Mouse (Mus musculus): Measurements from ENCODE around the gene Utf1. TPM values are rescaled to one million over a fixed set of nuclear protein-coding genes. Genes with fewer than 3 reads are reported as not detected.

Gene Utf1
- total and polyA plus RNA-seq, 3 experiments = not detected

DNA sequence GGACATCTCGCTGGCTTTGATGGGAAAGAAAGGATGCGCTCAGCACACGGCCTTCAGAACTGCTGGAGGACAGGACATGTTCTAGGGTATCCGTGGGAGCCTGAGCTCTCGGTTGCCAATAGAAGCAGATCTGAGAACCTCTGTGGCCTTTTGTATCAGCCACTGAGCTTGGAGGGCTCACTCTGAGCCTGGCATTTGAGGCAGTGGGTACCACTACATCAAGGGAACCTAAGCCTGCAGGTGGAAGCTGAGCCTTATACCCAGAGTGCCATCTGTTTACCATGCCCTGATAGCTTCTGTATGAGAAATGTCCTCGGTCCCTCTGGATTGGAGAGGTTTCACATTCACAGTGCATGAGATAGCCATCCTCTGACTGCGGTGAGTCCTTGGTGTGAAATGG lies 47.3 kb upstream of the Utf1 start:
- Histone ChIP-seq H3K4me1 (ENCODE audit: control insufficient read depth in 1 of 2, insufficient read depth in 2 of 2) (peaks cover 0 to 7% of the 10 kb centered on the region in 2 experiments; a peak in 1 of 4 replicates), H3K9ac (ENCODE audit: insufficient read depth, low read depth) (no peak overlapping the region), H3K27ac (ENCODE audit: insufficient read depth, low read depth) (no peak overlapping the region), H3K4me3 (replicated peaks in 1 of 3; ENCODE audit: low read depth in 2 of 3, low read length in 2 of 3, poor library complexity in 1 of 3) (no peak overlapping the region), H3K36me3 (replicated peaks in 1 of 2; ENCODE audit: control insufficient read depth in 1 of 2, insufficient read depth in 1 of 2, low read length in 1 of 2) (no peaks in the 10 kb centered on the region), H3K9me3 (replicated peaks; ENCODE audit: low read length) (no peaks in the 10 kb centered on the region), H3K27me3 (replicated peaks) (peaks cover 57% of the 10 kb centered on the region), H3K4me2 (ENCODE audit: insufficient read depth, low read depth, poor library complexity, severe bottlenecking) (no peak overlapping the region), H3K79me2 (replicated peaks; ENCODE audit: control insufficient read depth, extremely low read depth, insufficient read depth, poor library complexity, severe bottlenecking) (no peaks in the 10 kb centered on the region)
- TF ChIP-seq NELFE (IDR thresholded peaks at IDR 0.05; ENCODE audit: low read depth, low read length) = no peak
- dilution Hi-C loops (cut with MboI; ENCODE audit: extremely low pct_ligation_motif_present, extremely low pct_unique_long_range_greater_than_20kb, low sequenced_read_pairs) = no loop called here
- no peak for DNase-seq (ENCODE audit: extremely low read depth)
- in situ Hi-C loops (cut with MboI; ENCODE audit: low pct_ligation_motif_present, low pct_unique_long_range_greater_than_20kb, low sequenced_read_pairs) = loop anchor here (25.0 kb wide), 1 partner anchor 409 kb away; no protein-coding TSS in a partner anchor

DNA sequence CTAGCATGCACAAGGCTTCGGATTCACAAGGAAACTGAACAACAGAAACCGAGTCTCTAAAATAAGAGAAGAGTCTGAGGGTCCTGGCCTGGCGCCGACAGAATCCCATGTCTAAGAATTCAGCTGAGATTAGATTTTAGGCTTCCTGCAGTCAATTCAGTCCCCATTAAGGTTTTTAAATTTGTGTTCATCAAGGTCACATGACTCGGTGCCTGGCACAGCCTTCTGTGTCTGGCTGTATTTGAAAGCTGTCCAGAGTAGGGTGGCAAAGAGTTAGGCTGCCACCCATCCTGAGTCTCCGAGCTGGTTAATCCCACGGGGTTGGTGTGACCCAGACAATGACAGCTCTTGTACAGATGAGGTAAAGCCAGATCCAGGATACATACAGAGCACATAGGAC lies 46.8 kb upstream of the Utf1 start:
- Histone ChIP-seq H3K27ac (ENCODE audit: insufficient read depth, low read depth) (no peak overlapping the region), H3K9me3 (replicated peaks; ENCODE audit: low read length) (no peaks in the 10 kb centered on the region), H3K4me2 (ENCODE audit: insufficient read depth, low read depth, poor library complexity, severe bottlenecking) (no peak overlapping the region), H3K79me2 (replicated peaks; ENCODE audit: control insufficient read depth, extremely low read depth, insufficient read depth, poor library complexity, severe bottlenecking) (no peaks in the 10 kb centered on the region), H3K9ac (ENCODE audit: insufficient read depth, low read depth) (no peak overlapping the region), H3K4me1 (ENCODE audit: control insufficient read depth in 1 of 2, insufficient read depth in 2 of 2) (peaks cover 0 to 7% of the 10 kb centered on the region in 2 experiments; a peak in 1 of 4 replicates), H3K36me3 (replicated peaks in 1 of 2; ENCODE audit: control insufficient read depth in 1 of 2, insufficient read depth in 1 of 2, low read length in 1 of 2) (no peaks in the 10 kb centered on the region), H3K27me3 (replicated peaks) (peaks cover 57% of the 10 kb centered on the region), H3K4me3 (replicated peaks in 1 of 3; ENCODE audit: low read depth in 2 of 3, low read length in 2 of 3, poor library complexity in 1 of 3) (no peak overlapping the region)
- dilution Hi-C loops (cut with MboI; ENCODE audit: extremely low pct_ligation_motif_present, extremely low pct_unique_long_range_greater_than_20kb, low sequenced_read_pairs) (no loop called here), in situ Hi-C loops (cut with MboI; ENCODE audit: low pct_ligation_motif_present, low pct_unique_long_range_greater_than_20kb, low sequenced_read_pairs) (loop anchor here (25.0 kb wide), 1 partner anchor 409 kb away; no protein-coding TSS in a partner anchor)
- no peak for TF ChIP-seq MAFK (IDR thresholded peaks at IDR 0.05; ENCODE audit: insufficient replicate concordance, low read length)
- TF ChIP-seq PAX5 (IDR thresholded peaks at IDR 0.05; ENCODE audit: low read length) = no peak
- TF ChIP-seq USF1 (IDR thresholded peaks at IDR 0.05; ENCODE audit: low read depth, low read length) = no peak
- no peak for TF ChIP-seq USF2 (conservative IDR thresholded peaks at IDR 0.05; ENCODE audit: low read depth, low read length)
- TF ChIP-seq ZKSCAN1 (IDR thresholded peaks at IDR 0.05; ENCODE audit: borderline replicate concordance, low read depth, low read length) = no peak
- no peak for TF ChIP-seq ETS1 (conservative IDR thresholded peaks at IDR 0.05; ENCODE audit: low read depth, low read length)
- no peak for TF ChIP-seq TCF12 (IDR thresholded peaks at IDR 0.05; ENCODE audit: low read depth, low read length)
- TF ChIP-seq JUN (IDR thresholded peaks at IDR 0.05; ENCODE audit: insufficient read depth, low read depth, low read length) = no peak
- TF ChIP-seq RAD21 (IDR thresholded peaks at IDR 0.05; ENCODE audit: low read depth, low read length) = no peak
- TF ChIP-seq ZMIZ1 (IDR thresholded peaks at IDR 0.05; ENCODE audit: low read depth, low read length) = no peak
- no peak for TF ChIP-seq NELFE (IDR thresholded peaks at IDR 0.05; ENCODE audit: low read depth, low read length)
- TF ChIP-seq IRF4 (IDR thresholded peaks at IDR 0.05; ENCODE audit: low read depth, low read length) = no peak
- no peak for DNase-seq (ENCODE audit: extremely low read depth)

DNA sequence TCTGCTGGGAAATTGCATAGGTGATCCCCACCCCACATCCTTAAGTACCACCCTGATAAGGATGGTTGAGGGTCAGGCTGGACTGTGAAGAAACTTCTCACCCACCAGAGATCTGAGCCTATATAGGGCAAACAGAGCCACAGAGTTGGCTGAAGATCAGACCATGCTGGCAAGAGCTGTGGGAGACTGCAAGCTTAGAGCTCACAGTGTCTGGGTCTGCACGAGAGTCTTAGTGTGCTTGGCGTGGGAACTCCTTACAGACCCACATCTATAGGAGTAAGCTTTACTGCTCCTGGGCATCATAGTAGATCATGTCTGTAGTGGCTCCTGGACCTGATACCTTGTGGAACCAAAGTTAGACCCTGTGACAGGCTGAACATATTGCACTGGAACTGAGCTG lies 45.0 kb upstream of the Utf1 start:
- no peak for DNase-seq (ENCODE audit: extremely low read depth)
- H3K27ac ChIP-seq (ENCODE audit: insufficient read depth, low read depth) = no peak overlapping the region
- dilution Hi-C loops (cut with MboI; ENCODE audit: extremely low pct_ligation_motif_present, extremely low pct_unique_long_range_greater_than_20kb, low sequenced_read_pairs) = no loop called here
- no peaks in the 10 kb centered on the region for H3K79me2 ChIP-seq (replicated peaks; ENCODE audit: control insufficient read depth, extremely low read depth, insufficient read depth, poor library complexity, severe bottlenecking)
- H3K9ac ChIP-seq (ENCODE audit: insufficient read depth, low read depth) = no peak overlapping the region
- peaks cover 40% of the 10 kb centered on the region for H3K27me3 ChIP-seq (replicated peaks)
- H3K4me2 ChIP-seq (ENCODE audit: insufficient read depth, low read depth, poor library complexity, severe bottlenecking) = no peak overlapping the region
- no peaks in the 10 kb centered on the region for H3K9me3 ChIP-seq (replicated peaks; ENCODE audit: low read length)
- peaks cover 0 to 7% of the 10 kb centered on the region in 2 experiments; a peak in 1 of 4 replicates for H3K4me1 ChIP-seq (ENCODE audit: control insufficient read depth in 1 of 2, insufficient read depth in 2 of 2)
- H3K36me3 ChIP-seq (replicated peaks in 1 of 2; ENCODE audit: control insufficient read depth in 1 of 2, insufficient read depth in 1 of 2, low read length in 1 of 2) = no peaks in the 10 kb centered on the region
- TF ChIP-seq POLR2AphosphoS2 (IDR thresholded peaks at IDR 0.05; ENCODE audit: low read depth, low read length) (no peak), ZNF384 (IDR thresholded peaks at IDR 0.05; ENCODE audit: low read depth, low read length) (no peak), PAX5 (IDR thresholded peaks at IDR 0.05; ENCODE audit: low read length) (no peak)
- H3K4me3 ChIP-seq (replicated peaks in 1 of 3; ENCODE audit: low read depth in 2 of 3, low read length in 2 of 3, poor library complexity in 1 of 3) = no peak overlapping the region
- in situ Hi-C loops (cut with MboI; ENCODE audit: low pct_ligation_motif_present, low pct_unique_long_range_greater_than_20kb, low sequenced_read_pairs) = loop anchor here (25.0 kb wide), 1 partner anchor 411 kb away; no protein-coding TSS in a partner anchor
